ENCODE assay signal across 8 mouse cellular contexts in the genomic region with DNA sequence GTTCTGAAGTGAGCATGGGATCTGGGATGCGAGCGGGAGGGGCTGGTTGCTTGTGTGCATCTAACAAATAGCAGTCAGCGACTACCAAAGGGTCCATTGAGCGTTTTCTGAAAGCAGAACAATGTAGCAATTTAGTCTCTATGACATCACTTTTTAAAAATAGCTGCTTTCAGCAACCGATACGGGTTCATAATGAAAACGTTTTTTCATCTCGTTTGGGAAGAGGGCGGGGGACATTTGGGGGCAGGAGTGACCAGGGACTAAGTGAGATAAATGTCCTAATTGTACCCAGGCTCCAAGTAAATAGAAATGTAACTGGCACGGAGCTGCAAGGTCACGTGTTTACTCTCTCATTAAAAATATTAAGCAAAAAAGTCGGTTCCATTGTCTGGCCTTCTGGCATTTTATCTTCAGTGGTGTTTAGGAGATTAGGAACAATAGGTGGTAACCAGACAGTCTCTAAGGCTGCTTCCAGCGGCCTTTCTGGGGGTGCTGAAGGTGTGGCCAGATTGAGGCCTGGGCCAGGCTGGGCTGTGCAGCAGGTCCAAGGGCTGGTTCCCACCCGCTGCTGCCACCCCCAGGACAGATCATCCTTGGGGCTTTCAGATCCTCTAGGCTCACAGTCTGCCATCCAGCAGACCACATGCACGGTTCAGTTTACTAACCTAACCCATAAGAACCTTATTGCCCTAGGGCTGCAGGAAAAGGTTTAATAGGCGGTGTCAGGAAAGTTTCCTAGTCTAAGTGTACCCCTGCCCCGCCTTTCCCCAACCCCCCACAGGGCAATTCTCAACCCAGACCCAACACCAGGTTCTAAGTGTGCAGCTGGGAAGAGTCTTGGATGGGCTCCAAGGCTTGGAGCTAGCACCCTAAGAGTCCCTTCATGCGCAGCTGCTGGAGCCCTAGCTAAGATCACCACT.
A peak's percentile ranks its signal among the peaks of the same experiment; 100 is the strongest.
DNase-seq lines count a peak whose midpoint lies in the region; ATAC-seq and TF ChIP-seq lines count a peak whose summit lies in the region.

No protein-coding gene starts in this region.

- no peak overlapping the region for H3K9ac ChIP-seq in intestine, postnatal 0 days (ENCODE audit: low read depth, low read length)

- peak; percentile 66; the same call in 1 of the 2 replicates for ATAC-seq in intestine, postnatal 0 days

- no peaks in the 10 kb centered on the region for H3K4me1 ChIP-seq in intestine, postnatal 0 days (replicated peaks; ENCODE audit: control insufficient read depth, insufficient read depth, low read length)

- H3K4me2 ChIP-seq in intestine, postnatal 0 days (replicated peaks; ENCODE audit: low read depth): peak overlapping the region; percentile 38; the same call in 1 of the 2 replicates

- no peaks in the 10 kb centered on the region for H3K27me3 ChIP-seq in intestine, postnatal 0 days (replicated peaks; ENCODE audit: control insufficient read depth, insufficient read depth, low read length)

- no peak overlapping the region for H3K4me3 ChIP-seq in intestine, postnatal 0 days (ENCODE audit: low read depth, low read length)

- peak; percentile 20 for DNase-seq in adipocyte (ENCODE audit: low spot score)
- DNase-seq in embryo, embryonic 10.5 days (ENCODE audit: low spot score): peak; percentile 48
- peak; percentile 70 to 83 for DNase-seq in heart, adult 18-20 months
- peak; percentile 71 for DNase-seq in left cerebral cortex, postnatal 4 days
- DNase-seq in neural tube, embryonic 10.5 days (ENCODE audit: extremely low spot score, low spot score): peak; percentile 19
- no peak for DNase-seq in thymus, adult 18-20 months
- DNase-seq in c-Kit-positive CD71-positive TER-119-positive erythroid progenitor cells, embryonic 14.5 days (ENCODE audit: low spot score): no peak

- 30% methylated on average over 18 of the region's 18 CpGs for WGBS in intestine, postnatal 0 days

- peak overlapping the region; percentile 21; the same call in 1 of the 2 replicates for H3K27ac ChIP-seq in intestine, postnatal 0 days (ENCODE audit: low read depth, low read length)

- no peaks in the 10 kb centered on the region for H3K9me3 ChIP-seq in intestine, postnatal 0 days (ENCODE audit: control insufficient read depth)

- H3K36me3 ChIP-seq in intestine, postnatal 0 days (ENCODE audit: control insufficient read depth, insufficient read depth): no peaks in the 10 kb centered on the region

- TF ChIP-seq CTCF in intestine, postnatal 0 days (IDR thresholded peaks at IDR 0.05; ENCODE audit: low read depth): peak; percentile 34; the same call in 1 of the 2 replicates

- intact Hi-C loops in left cerebral cortex, postnatal 4 days (cut with DNase I): no loop called here

Comparison
In these comparisons a context has a peak if more than half of its experiments do, and no peak if none do; other contexts are left out.
1. DNase-seq: peak in adipocyte (single experiment), embryo, embryonic 10.5 days (single experiment), heart, adult 18-20 months (2 of 2), left cerebral cortex, postnatal 4 days (single experiment) and neural tube, embryonic 10.5 days (single experiment); none in thymus, adult 18-20 months (0 of 2) and c-Kit-positive CD71-positive TER-119-positive erythroid progenitor cells, embryonic 14.5 days (single experiment).